Mouse (Mus musculus): ENCODE data around the gene Plekhh3. TPM values are rescaled to one million over a fixed set of nuclear protein-coding genes. Genes with fewer than 3 reads are reported as not detected.
A peak's percentile ranks its signal among the peaks of the same experiment; 100 is the strongest.
"Not testable (repeated sequence)": the region's sequence is repeated elsewhere in the genome, so short reads cannot be mapped to it uniquely, and the experiment has no call there.

Plekhh3 gene
- polyA plus RNA-seq, 1 experiment from 2014 or later = 7.3 TPM

- ATAC-seq (ENCODE audit: low FRiP score, low read depth) = no peak
- peaks cover 26% of the 10 kb centered on the region for H3K36me3 ChIP-seq
- H3K4me3 ChIP-seq = no peak overlapping the region
- no peaks in the 10 kb centered on the region for H3K9me3 ChIP-seq
- WGBS = 48% methylated on average over 19 of the region's 19 CpGs
- H3K4me2 ChIP-seq (replicated peaks) = no peak overlapping the region
- H3K27ac ChIP-seq = no peak overlapping the region
- peaks cover 84% of the 10 kb centered on the region for H3K27me3 ChIP-seq
- peaks cover 43% of the 10 kb centered on the region for H3K4me1 ChIP-seq
- no peak overlapping the region for H3K9ac ChIP-seq
Observed at GRCm38 (mm10) chr11:101167211-101167962, 3.8 kb downstream of the Plekhh3 start.

GRCm38 (mm10) chr11:101166357-101166756 is 4.8 kb downstream of the Plekhh3 start:
- Histone ChIP-seq H3K9me3 (no peaks in the 10 kb centered on the region), H3K27ac (no peak overlapping the region), H3K36me3 (peaks cover 32% of the 10 kb centered on the region), H3K27me3 (peaks cover 94% of the 10 kb centered on the region), H3K4me1 (peaks cover 35% of the 10 kb centered on the region), H3K4me2 (replicated peaks) (no peak overlapping the region), H3K9ac (0 out of 2 replicates have a peak overlapping the region, but pooled peaks have one; percentile 1), H3K4me3 (no peak overlapping the region)
- ATAC-seq (ENCODE audit: low FRiP score, low read depth) = no peak
- WGBS = 41% methylated on average over 14 of the region's 14 CpGs

- Histone ChIP-seq H3K36me3 (peaks cover 34% of the 10 kb centered on the region), H3K4me2 (replicated peaks) (peak overlapping the region; percentile 76), H3K9me3 (no peaks in the 10 kb centered on the region), H3K27ac (no peak overlapping the region), H3K4me3 (peak overlapping the region; percentile 45), H3K27me3 (peaks cover 94% of the 10 kb centered on the region), H3K4me1 (peaks cover 26% of the 10 kb centered on the region), H3K9ac (peak overlapping the region; percentile 65; the same call in 1 of the 2 replicates)
- WGBS = 14% methylated on average over 35 of the region's 35 CpGs
- ATAC-seq (ENCODE audit: low FRiP score, low read depth) = no peak
Observed at GRCm38 (mm10) chr11:101164677-101165580, 6.2 kb downstream of the Plekhh3 start.

GRCm38 (mm10) chr11:101164351-101164665 is 6.8 kb downstream of the Plekhh3 start:
- H3K27me3 ChIP-seq = peaks cover 91% of the 10 kb centered on the region
- H3K27ac ChIP-seq = no peak overlapping the region
- peak overlapping the region; percentile 65 for H3K9ac ChIP-seq
- 5% methylated on average over 21 of the region's 21 CpGs for whole genome bisulfite sequencing
- no peaks in the 10 kb centered on the region for H3K9me3 ChIP-seq
- ATAC-seq (ENCODE audit: low FRiP score, low read depth) = no peak
- peaks cover 19% of the 10 kb centered on the region for H3K4me1 ChIP-seq
- H3K4me3 ChIP-seq = peak overlapping the region; percentile 45
- peaks cover 34% of the 10 kb centered on the region for H3K36me3 ChIP-seq
- H3K4me2 ChIP-seq (replicated peaks) = peak overlapping the region; percentile 76

GRCm38 (mm10) chr11:101163476-101164350 is 7.4 kb downstream of the Plekhh3 start:
- ATAC-seq (ENCODE audit: low FRiP score, low read depth) = no peak
- H3K27ac ChIP-seq = no peak overlapping the region
- 10% methylated on average over 49 of the region's 49 CpGs for WGBS
- H3K4me2 ChIP-seq (replicated peaks) = peak overlapping the region; percentile 76
- H3K27me3 ChIP-seq = peaks cover 85% of the 10 kb centered on the region
- H3K36me3 ChIP-seq = peaks cover 34% of the 10 kb centered on the region
- H3K4me3 ChIP-seq = peak overlapping the region; percentile 45
- peaks cover 14% of the 10 kb centered on the region for H3K4me1 ChIP-seq
- H3K9me3 ChIP-seq = no peaks in the 10 kb centered on the region
- peak overlapping the region; percentile 65 for H3K9ac ChIP-seq

- Histone ChIP-seq H3K4me2 (replicated peaks) (no peak overlapping the region), H3K9me3 (no peaks in the 10 kb centered on the region), H3K36me3 (peaks cover 30% of the 10 kb centered on the region), H3K9ac (no peak overlapping the region), H3K4me1 (peaks cover 13% of the 10 kb centered on the region), H3K27ac (no peak overlapping the region), H3K4me3 (no peak overlapping the region), H3K27me3 (peaks cover 75% of the 10 kb centered on the region)
- no peak for ATAC-seq (ENCODE audit: low FRiP score, low read depth)
- 53% methylated on average over 5 of the region's 5 CpGs for WGBS
Observed at GRCm38 (mm10) chr11:101162772-101163171, 8.4 kb downstream of the Plekhh3 start.

GRCm38 (mm10) chr11:101162301-101162700 is 8.8 kb downstream of the Plekhh3 start:
- WGBS = 53% methylated on average over 5 of the region's 5 CpGs
- Histone ChIP-seq H3K27ac (no peak overlapping the region), H3K4me3 (no peak overlapping the region), H3K4me1 (peaks cover 13% of the 10 kb centered on the region), H3K9ac (no peak overlapping the region), H3K4me2 (replicated peaks) (no peak overlapping the region), H3K36me3 (peaks cover 25% of the 10 kb centered on the region), H3K9me3 (no peaks in the 10 kb centered on the region), H3K27me3 (peaks cover 71% of the 10 kb centered on the region)
- ATAC-seq (ENCODE audit: low FRiP score, low read depth) = no peak

- peaks cover 19% of the 10 kb centered on the region for H3K36me3 ChIP-seq
- H3K4me3 ChIP-seq = no peak overlapping the region
- ATAC-seq (ENCODE audit: low FRiP score, low read depth) = no peak
- no peak overlapping the region for H3K4me2 ChIP-seq (replicated peaks)
- H3K27me3 ChIP-seq = peaks cover 66% of the 10 kb centered on the region
- H3K27ac ChIP-seq = no peak overlapping the region
- whole genome bisulfite sequencing = 85% methylated on average over 15 of the region's 15 CpGs
- no peak overlapping the region for H3K9ac ChIP-seq
- peaks cover 14% of the 10 kb centered on the region for H3K4me1 ChIP-seq
- no peaks in the 10 kb centered on the region for H3K9me3 ChIP-seq
Observed at GRCm38 (mm10) chr11:101161551-101161950, 9.6 kb downstream of the Plekhh3 start.

GRCm38 (mm10) chr11:101160981-101161505 is 10.1 kb downstream of the Plekhh3 start:
- Histone ChIP-seq H3K4me1 (peaks cover 19% of the 10 kb centered on the region), H3K27me3 (peaks cover 63% of the 10 kb centered on the region), H3K36me3 (peaks cover 14% of the 10 kb centered on the region; the same call in 1 of the 2 replicates)
- not testable (repeated sequence) for H3K9ac ChIP-seq; H3K4me2 ChIP-seq (replicated peaks); H3K4me3 ChIP-seq; H3K9me3 ChIP-seq; H3K27ac ChIP-seq; ATAC-seq (ENCODE audit: low FRiP score, low read depth)
- 77% methylated on average over 8 of the region's 8 CpGs for WGBS

GRCm38 (mm10) chr11:101160151-101160550 is 11.0 kb downstream of the Plekhh3 start:
- not testable (repeated sequence) for H3K4me3 ChIP-seq; H3K4me2 ChIP-seq (replicated peaks); ATAC-seq (ENCODE audit: low FRiP score, low read depth); H3K9me3 ChIP-seq; H3K9ac ChIP-seq; H3K27ac ChIP-seq
- Histone ChIP-seq H3K4me1 (peaks cover 25% of the 10 kb centered on the region), H3K36me3 (peaks cover 13% of the 10 kb centered on the region; the same call in 1 of the 2 replicates), H3K27me3 (peaks cover 54% of the 10 kb centered on the region)
- 78% methylated on average over 9 of the region's 10 CpGs for WGBS

- ATAC-seq (ENCODE audit: low FRiP score, low read depth) = peak; percentile 80
- Histone ChIP-seq H3K9ac (peak within 1 kb of the TSS; percentile 79), H3K9me3 (no peaks in the 10 kb centered on the region), H3K27ac (no peak within 1 kb of the TSS; the same call in 1 of the 2 replicates), H3K4me1 (peaks cover 16% of the 10 kb centered on the region; the same call in 1 of the 2 replicates), H3K27me3 (peaks cover 11% of the 10 kb centered on the region; the same call in 1 of the 2 replicates), H3K4me3 (peak within 1 kb of the TSS; percentile 49), H3K4me2 (replicated peaks) (peak within 1 kb of the TSS; percentile 85), H3K36me3 (no peaks in the 10 kb centered on the region)
- 2% methylated on average over 36 of the region's 36 CpGs for WGBS
Observed at GRCm38 (mm10) chr11:101155728-101156371, 15.3 kb downstream of the Plekhh3 start, which contains the start of gene Tubg2. Gene Tubg2 (plus strand): TSS chr11:101155907.
